Mouse (Mus musculus) MEL (cell line): Measurements from ENCODE around the gene Rhbdd2.

Experiments used
- CTCF ChIP-seq, 3 experiments: IDR thresholded peaks in 2 of 3; conservative IDR thresholded peaks in 1 of 3; 2 replicates each; pipeline ENCODE4 v1.5.1; 2011 to 2012; ENCODE audit warnings: low read length in 3 of 3, low read depth in 2 of 3, mild to moderate bottlenecking in 2 of 3, improper control_type of control experiment in 1 of 3, inconsistent platforms in 1 of 3, mixed read lengths in 1 of 3, moderate library complexity in 1 of 3; ENCODE audit not compliant: control insufficient read depth in 1 of 3, insufficient read depth in 1 of 3, poor library complexity in 1 of 3, severe bottlenecking in 1 of 3
- ETS1 ChIP-seq: IDR thresholded peaks from 2 replicates; pipeline ENCODE4 v1.6.1; 2012; ENCODE audit warnings: low read depth, mild to moderate bottlenecking, inconsistent platforms, low read length, improper control_type of control experiment, moderate library complexity
- HCFC1 ChIP-seq: IDR thresholded peaks from 2 replicates; pipeline ENCODE4 v1.6.1; 2012; ENCODE audit warnings: low read depth, mild to moderate bottlenecking, inconsistent platforms, low read length, improper control_type of control experiment, moderate library complexity
- MAX ChIP-seq: IDR thresholded peaks from 2 replicates; pipeline ENCODE4 v1.6.1; 2011; ENCODE audit warnings: low read length, improper control_type of control experiment
- MEF2A ChIP-seq: IDR thresholded peaks from 2 replicates; pipeline ENCODE4 v1.6.1; 2014; ENCODE audit warnings: low read depth, mild to moderate bottlenecking, inconsistent platforms, low read length, improper control_type of control experiment; ENCODE audit not compliant: poor library complexity, insufficient replicate concordance, severe bottlenecking; ENCODE audit errors: extremely low read depth
- MXI1 ChIP-seq: IDR thresholded peaks from 2 replicates; pipeline ENCODE4 v1.6.1; 2011; ENCODE audit warnings: mild to moderate bottlenecking, low read depth, low read length, improper control_type of control experiment
- RAD21 ChIP-seq: IDR thresholded peaks from 2 replicates; pipeline ENCODE4 v1.6.1; 2011; ENCODE audit warnings: mild to moderate bottlenecking, low read depth, low read length, improper control_type of control experiment
- ZKSCAN1 ChIP-seq: IDR thresholded peaks from 2 replicates; pipeline ENCODE4 v1.6.1; 2012; ENCODE audit warnings: low read depth, mild to moderate bottlenecking, inconsistent platforms, low read length, improper control_type of control experiment, moderate library complexity
- ZNF384 ChIP-seq: IDR thresholded peaks from 2 replicates; pipeline ENCODE4 v1.6.1; 2012; ENCODE audit warnings: low read depth, mild to moderate bottlenecking, inconsistent platforms, low read length, improper control_type of control experiment

DNA sequence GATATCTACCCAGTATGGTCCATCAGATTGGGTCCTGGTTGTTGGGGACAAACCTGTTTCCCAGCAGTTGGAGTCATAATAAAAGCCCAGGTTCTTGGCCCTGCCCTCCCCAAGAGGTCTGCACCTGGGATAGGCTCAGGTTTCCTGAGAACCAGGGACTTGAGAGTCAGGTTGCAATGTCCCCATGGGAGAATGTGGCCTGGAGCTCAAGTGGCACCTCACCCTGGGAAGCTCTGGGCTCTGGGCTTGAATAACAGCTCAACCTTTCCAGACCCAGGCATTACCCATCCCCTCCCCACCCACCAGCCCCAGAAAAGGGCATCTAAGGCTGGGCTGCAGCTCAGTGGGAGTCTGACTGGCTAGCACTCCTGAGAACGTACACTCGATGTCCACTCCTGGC lies 20.8 kb downstream of the Rhbdd2 start:
- TF ChIP-seq RAD21 (no peak), ZNF384 (no peak), CTCF (IDR thresholded peaks at IDR 0.05 in 2 of 3, conservative IDR thresholded peaks at IDR 0.05 in 1 of 3; ENCODE audit: control insufficient read depth in 1 of 3, insufficient read depth in 1 of 3, low read depth in 2 of 3, low read length in 3 of 3, poor library complexity in 1 of 3, severe bottlenecking in 1 of 3) (no peak), MXI1 (no peak), MAX (no peak), HCFC1 (no peak), ETS1 (no peak), ZKSCAN1 (no peak), MEF2A (no peak)
